Mouse (Mus musculus): ENCODE measurements around the gene Cyth1.

- TF ChIP-seq CTCF (IDR thresholded peaks at IDR 0.05; ENCODE audit: low read depth) (no peak), EP300 (optimal IDR thresholded peaks at IDR 0.05) (no peak)
These were observed 134.7 kb downstream of the Cyth1 start for GRCm38 (mm10) chr11:118113516-118114205.
